Mouse (Mus musculus) activated CD4-positive, CD25-positive, alpha-beta regulatory T cell, adult 9 weeks (primary cell): ENCODE data around the gene Gm4763. TPM values are rescaled to one million over a fixed set of nuclear protein-coding genes. Genes with fewer than 3 reads are reported as not detected.

Experiments used
- polyA plus RNA-seq: library from polyadenylated mRNA; unstranded; fragments of 100-300 nt; shearing (Covaris generic); gene quantifications from one replicate; pipeline ENCODE4 v1.2.1, GENCODE M21; 2017

Gm4763 gene
- not detected for polyA plus RNA-seq

GRCm38 (mm10) chr7:24726808-24727207 lies at the start of gene Gm4763:
Gene Gm4763, minus strand, starts transcription at chr7:24726908.

GRCm38 (mm10) chr7:24760211-24760610 lies 33.5 kb upstream of the Gm4763 start, which contains the start of gene Cd177:
Gene Cd177, minus strand, starts transcription at chr7:24760311.

GRCm38 (mm10) chr7:24708832-24709292 lies 17.8 kb downstream of the Gm4763 start, which contains the start of gene BC049730:
Gene BC049730, plus strand, starts transcription at chr7:24709242.

GRCm38 (mm10) chr7:24676575-24676974 lies 50.1 kb downstream of the Gm4763 start, which contains the start of gene Tex101:
Gene Tex101, minus strand, starts transcription at chr7:24676675.

Other genes with a start within 250 kb of the Gm4763 start
- gene Cadm4, start 244.9 kb downstream of the Gm4763 start, polyA plus RNA-seq: not detected
- 1.1 TPM for gene Zfp428, start 219.9 kb downstream of the Gm4763 start, polyA plus RNA-seq
- gene AC161166.1, start 214.5 kb downstream of the Gm4763 start, polyA plus RNA-seq: not detected
- 1.2 TPM for gene Irgq, start 196.2 kb downstream of the Gm4763 start, polyA plus RNA-seq
- not detected for gene Pinlyp, start 180.8 kb downstream of the Gm4763 start, polyA plus RNA-seq
- gene Xrcc1, start 180.6 kb downstream of the Gm4763 start, polyA plus RNA-seq: 66.9 TPM
- 16.0 TPM for gene Ethe1, start 139.4 kb downstream of the Gm4763 start, polyA plus RNA-seq
- 0.13 TPM for gene Zfp575, start 139.3 kb downstream of the Gm4763 start, polyA plus RNA-seq
- 1.4 TPM for gene Phldb3, start 116.1 kb downstream of the Gm4763 start, polyA plus RNA-seq
- not detected for gene Lypd3, start 90.4 kb downstream of the Gm4763 start, polyA plus RNA-seq
- gene Tex101, start 50.2 kb downstream of the Gm4763 start, polyA plus RNA-seq: not detected
- not detected for gene BC049730, start 17.7 kb downstream of the Gm4763 start, polyA plus RNA-seq
- not detected for gene Cd177, start 33.4 kb upstream of the Gm4763 start, polyA plus RNA-seq
- not detected for gene Ceacam10, start 50.3 kb upstream of the Gm4763 start, polyA plus RNA-seq
- 24.6 TPM for gene Gm9844, start 135.3 kb upstream of the Gm4763 start, polyA plus RNA-seq
- gene Lypd4, start 143.0 kb upstream of the Gm4763 start, polyA plus RNA-seq: not detected
- not detected for gene Dmrtc2, start 143.1 kb upstream of the Gm4763 start, polyA plus RNA-seq
- 5,353 TPM for gene Rps19, start 157.5 kb upstream of the Gm4763 start, polyA plus RNA-seq
- 7.1 TPM for gene Cd79a, start 170.5 kb upstream of the Gm4763 start, polyA plus RNA-seq
- 843 TPM for gene Arhgef1, start 176.0 kb upstream of the Gm4763 start, polyA plus RNA-seq
- gene Gm4881, start 217.6 kb upstream of the Gm4763 start, polyA plus RNA-seq: not detected
- 619 TPM for gene Rabac1, start 245.8 kb upstream of the Gm4763 start, polyA plus RNA-seq